Mouse (Mus musculus) cortical plate, adult 2 months (tissue): ENCODE results near the gene Fhod1.

ENCODE experiments used
- CTCF ChIP-seq: fragments of 200-500 bp; IDR thresholded peaks from 2 replicates; pipeline ENCODE4 v1.5.1; 2011; ENCODE audit warnings: mild to moderate bottlenecking, control low read depth, low read length; ENCODE audit not compliant: insufficient read depth; ENCODE audit errors: extremely low read depth
- POLR2A ChIP-seq: fragments of 200-500 bp; IDR thresholded peaks from 2 replicates; pipeline ENCODE4 v1.6.1; 2011; ENCODE audit warnings: mild to moderate bottlenecking, low read length, control low read depth; ENCODE audit not compliant: insufficient read depth; ENCODE audit errors: extremely low read depth

GRCm38 (mm10) chr8:105294776-105295175 lies 53.0 kb downstream of the Fhod1 start:
- no peak for TF ChIP-seq CTCF
- no peak for TF ChIP-seq POLR2A
